Mouse (Mus musculus) hindbrain, embryonic 16.5 days (tissue): ENCODE measurements around the gene Rps10. TPM values are rescaled to one million over a fixed set of nuclear protein-coding genes. Genes with fewer than 3 reads are reported as not detected.

Source experiments
- ATAC-seq: fragments of 200-750 bp; cut with Nextera tagmentation; 2 replicates; pipeline ENCODE4 v1.8.0; 2017; ENCODE audit warnings: moderate TSS enrichment, moderate library complexity
- H3K27ac ChIP-seq: fragments of 300-500 bp; sonication (generic); 2 replicates; pipeline ENCODE4 v1.5.1; 2014; ENCODE audit warnings: low read depth, mild to moderate bottlenecking, control low read depth, low read length, moderate library complexity
- H3K27me3 ChIP-seq: fragments of 300-500 bp; sonication (generic); replicated peaks from 2 replicates; pipeline ENCODE4 v1.6.1; 2014; ENCODE audit warnings: low read length; ENCODE audit not compliant: control insufficient read depth, insufficient read depth
- H3K36me3 ChIP-seq: fragments of 300-500 bp; sonication (generic); 2 replicates; pipeline ENCODE4 v1.6.1; 2014; ENCODE audit warnings: mild to moderate bottlenecking, low read length, moderate library complexity, mixed read lengths; ENCODE audit not compliant: control insufficient read depth, insufficient read depth
- H3K4me1 ChIP-seq: fragments of 300-500 bp; sonication (generic); 2 replicates; pipeline ENCODE4 v1.6.1; 2014; ENCODE audit warnings: low read depth, low read length; ENCODE audit not compliant: control insufficient read depth, insufficient read depth
- H3K4me2 ChIP-seq: fragments of 300-500 bp; sonication (generic); 2 replicates; pipeline ENCODE4 v1.6.1; 2014; ENCODE audit warnings: mild to moderate bottlenecking, low read length, control low read depth, moderate library complexity
- H3K4me3 ChIP-seq: fragments of 300-500 bp; sonication (generic); 2 replicates; pipeline ENCODE4 v1.5.1; 2014; ENCODE audit warnings: mild to moderate bottlenecking, low read length, control low read depth, moderate library complexity
- H3K9ac ChIP-seq: fragments of 300-500 bp; sonication (generic); 2 replicates; pipeline ENCODE4 v1.6.1; 2014; ENCODE audit warnings: low read depth, mild to moderate bottlenecking, control low read depth, low read length, moderate library complexity
- H3K9me3 ChIP-seq: fragments of 300-500 bp; sonication (generic); 2 replicates; pipeline ENCODE4 v1.6.1; 2014; ENCODE audit warnings: mild to moderate bottlenecking, low read length, moderate library complexity; ENCODE audit not compliant: control insufficient read depth
- WGBS: fragments of 180-500 bp; shearing (Covaris S2); extraction: QIAGEN DNeasy Blood & Tissue Kit; methylation state at CpG from one replicate; pipeline ENCODE4 v1.1.7; 2014; 5-methylcytosine and 5-hydroxymethylcytosine counted together
- polyA plus RNA-seq: library from polyadenylated mRNA; unstranded; fragments of >200 nt; fragmentation: Nextera tagmentation; extraction: Ambion mirVana; gene quantifications from 2 replicates; pipeline ENCODE4 v1.2.1, GENCODE M21; 2015

Gene Rps10
- polyA plus RNA-seq, 1 experiment from 2014 or later, result 408 TPM

GRCm38 (mm10) chr17:27671720-27672119 lies 35.3 kb upstream of the Rps10 start:
- no peak overlapping the region for H3K27ac ChIP-seq
- no peak for ATAC-seq
- H3K36me3 ChIP-seq, result no peaks in the 10 kb centered on the region
- H3K27me3 ChIP-seq, result no peaks in the 10 kb centered on the region
- H3K4me2 ChIP-seq, result no peak overlapping the region
- no peaks in the 10 kb centered on the region for H3K4me1 ChIP-seq
- no peaks in the 10 kb centered on the region for H3K9me3 ChIP-seq
- no peak overlapping the region for H3K9ac ChIP-seq
- H3K4me3 ChIP-seq, result no peak overlapping the region
- 82% methylated on average over 6 of the region's 6 CpGs for WGBS

- no peak overlapping the region for H3K4me2 ChIP-seq
- no peaks in the 10 kb centered on the region for H3K36me3 ChIP-seq
- no peak for ATAC-seq
- no peak overlapping the region for H3K9ac ChIP-seq
- WGBS, result 72% methylated on average over 7 of the region's 7 CpGs
- H3K27ac ChIP-seq, result no peak overlapping the region
- H3K9me3 ChIP-seq, result no peaks in the 10 kb centered on the region
- H3K27me3 ChIP-seq, result no peaks in the 10 kb centered on the region
- H3K4me3 ChIP-seq, result no peak overlapping the region
- H3K4me1 ChIP-seq, result peaks cover 15% of the 10 kb centered on the region
These were observed 22.3 kb upstream of the Rps10 start for GRCm38 (mm10) chr17:27658767-27659166.

GRCm38 (mm10) chr17:27657123-27657522 lies 20.7 kb upstream of the Rps10 start:
- H3K4me3 ChIP-seq, result no peak overlapping the region; the same call in 1 of the 2 replicates
- H3K27ac ChIP-seq, result no peak overlapping the region
- no peaks in the 10 kb centered on the region for H3K9me3 ChIP-seq
- no peak for ATAC-seq
- peaks cover 15% of the 10 kb centered on the region for H3K4me1 ChIP-seq
- peak overlapping the region; percentile 75; the same call in 1 of the 2 replicates for H3K4me2 ChIP-seq
- H3K9ac ChIP-seq, result no peak overlapping the region
- H3K27me3 ChIP-seq, result no peaks in the 10 kb centered on the region
- no peaks in the 10 kb centered on the region for H3K36me3 ChIP-seq
- 74% methylated on average over 8 of the region's 8 CpGs for WGBS

GRCm38 (mm10) chr17:27656414-27656813 lies 19.9 kb upstream of the Rps10 start:
- Histone ChIP-seq H3K4me1 (peaks cover 15% of the 10 kb centered on the region), H3K27ac (no peak overlapping the region), H3K4me2 (peak overlapping the region; percentile 75), H3K9me3 (no peaks in the 10 kb centered on the region), H3K27me3 (no peaks in the 10 kb centered on the region), H3K9ac (peak overlapping the region; percentile 87), H3K36me3 (no peaks in the 10 kb centered on the region), H3K4me3 (peak overlapping the region; percentile 71)
- ATAC-seq, result no peak
- WGBS, result 25% methylated on average over 5 of the region's 5 CpGs

GRCm38 (mm10) chr17:27656011-27656399 lies 19.5 kb upstream of the Rps10 start:
- Histone ChIP-seq H3K4me2 (peak overlapping the region; percentile 75), H3K9ac (peak overlapping the region; percentile 87), H3K4me1 (peaks cover 15% of the 10 kb centered on the region), H3K4me3 (peak overlapping the region; percentile 71), H3K9me3 (no peaks in the 10 kb centered on the region), H3K36me3 (no peaks in the 10 kb centered on the region), H3K27ac (peak overlapping the region; percentile 77), H3K27me3 (no peaks in the 10 kb centered on the region)
- 2% methylated on average over 14 of the region's 14 CpGs for WGBS
- ATAC-seq, result peak; percentile 17; the same call in 1 of the 2 replicates

- H3K27me3 ChIP-seq, result no peaks in the 10 kb centered on the region
- H3K9me3 ChIP-seq, result no peaks in the 10 kb centered on the region
- peak within 1 kb of the TSS; percentile 77 for H3K27ac ChIP-seq
- H3K9ac ChIP-seq, result peak within 1 kb of the TSS; percentile 87
- H3K4me1 ChIP-seq, result peaks cover 15% of the 10 kb centered on the region
- peak within 1 kb of the TSS; percentile 71 for H3K4me3 ChIP-seq
- 2% methylated on average over 63 of the region's 65 CpGs for WGBS
- ATAC-seq, result peak; percentile 90
- H3K4me2 ChIP-seq, result peak within 1 kb of the TSS; percentile 75
- no peaks in the 10 kb centered on the region for H3K36me3 ChIP-seq
These were observed 18.9 kb upstream of the Rps10 start, which contains the start of gene Pacsin1 for GRCm38 (mm10) chr17:27655089-27656010. Gene Pacsin1 (plus strand): TSS chr17:27655509.

GRCm38 (mm10) chr17:27653253-27653959 lies 16.9 kb upstream of the Rps10 start:
- Histone ChIP-seq H3K9ac (no peak overlapping the region), H3K27ac (no peak overlapping the region), H3K27me3 (no peaks in the 10 kb centered on the region), H3K4me1 (peaks cover 15% of the 10 kb centered on the region), H3K4me2 (no peak overlapping the region), H3K9me3 (no peaks in the 10 kb centered on the region; the same call in 1 of the 2 replicates), H3K36me3 (no peaks in the 10 kb centered on the region), H3K4me3 (no peak overlapping the region)
- ATAC-seq, result no peak
- 74% methylated on average over 10 of the region's 10 CpGs for WGBS

- Histone ChIP-seq H3K4me2 (no peak overlapping the region), H3K36me3 (no peaks in the 10 kb centered on the region), H3K9me3 (no peaks in the 10 kb centered on the region; the same call in 1 of the 2 replicates), H3K9ac (no peak overlapping the region), H3K4me3 (no peak overlapping the region), H3K27ac (no peak overlapping the region), H3K27me3 (no peaks in the 10 kb centered on the region), H3K4me1 (peaks cover 15% of the 10 kb centered on the region)
- ATAC-seq, result no peak
- 82% methylated on average over 23 of the region's 23 CpGs for WGBS
These were observed 15.7 kb upstream of the Rps10 start for GRCm38 (mm10) chr17:27652046-27652790.
